Mouse (Mus musculus) left cerebral cortex, postnatal 36 days (tissue): ENCODE results near the gene Enam. TPM values are rescaled to one million over a fixed set of nuclear protein-coding genes. Genes with fewer than 3 reads are reported as not detected.
A peak's percentile ranks its signal among the peaks of the same experiment; 100 is the strongest.
"Not testable (repeated sequence)": the region's sequence is repeated elsewhere in the genome, so short reads cannot be mapped to it uniquely, and the experiment has no call there.

Source experiments
- DNase-seq, 2 experiments: peaks; one replicate each; pipeline ENCODE4 v3.0.0; 2021 to 2022; ENCODE audit warnings: low spot score in 2 of 2, mixed read lengths in 1 of 2
- intact Hi-C: fragments of 180-260 bp; cut with DNase I; formaldehyde crosslinking; loops from one replicate; pipeline ENCODE4 v1.15.1; 2025
- total RNA-seq, 2 experiments: library from RNA; stranded (reverse); gene quantifications; 2 replicates each; pipeline ENCODE4 v1.2.3; 2021

Gene Enam
- total RNA-seq: not detected

- no peak for DNase-seq
- intact Hi-C loops: no loop called here
These were observed at the start of gene Enam for GRCm38 (mm10) chr5:88487675-88488074. Gene Enam, plus strand, starts transcription at chr5:88487975.

- DNase-seq: no peak
- intact Hi-C loops: no loop called here
These were observed 32.1 kb upstream of the Enam start, which contains the start of gene Ambn for GRCm38 (mm10) chr5:88455691-88456090. Gene Ambn, plus strand, starts transcription at chr5:88455991.

- DNase-seq: no peak
- intact Hi-C loops: no loop called here
These were observed 20.3 kb upstream of the Enam start for GRCm38 (mm10) chr5:88467471-88467870.

GRCm38 (mm10) chr5:88468807-88469704 lies 18.7 kb upstream of the Enam start:
- intact Hi-C loops: no loop called here
- no peak for DNase-seq

GRCm38 (mm10) chr5:88489004-88489403 lies 1.2 kb downstream of the Enam start:
- no peak for DNase-seq
- intact Hi-C loops: no loop called here

- DNase-seq: no peak
- intact Hi-C loops: no loop called here
These were observed 3.3 kb downstream of the Enam start for GRCm38 (mm10) chr5:88491111-88491510.

- intact Hi-C loops: no loop called here
- DNase-seq: no peak
These were observed 12.0 kb downstream of the Enam start for GRCm38 (mm10) chr5:88499781-88500180.

GRCm38 (mm10) chr5:88508555-88508954 lies 20.8 kb downstream of the Enam start:
- DNase-seq: no peak
- intact Hi-C loops: no loop called here

GRCm38 (mm10) chr5:88508990-88509389 lies 21.2 kb downstream of the Enam start:
- no peak for DNase-seq
- intact Hi-C loops: no loop called here

GRCm38 (mm10) chr5:88519232-88519631 lies 31.5 kb downstream of the Enam start:
- intact Hi-C loops: no loop called here
- no peak for DNase-seq

GRCm38 (mm10) chr5:88527657-88528056 lies 39.9 kb downstream of the Enam start, which contains the start of gene Jchain:
Gene Jchain, minus strand, starts transcription at chr5:88527891.
- intact Hi-C loops: no loop called here
- no peak for DNase-seq

GRCm38 (mm10) chr5:88530908-88531307 lies 43.1 kb downstream of the Enam start:
- DNase-seq: no peak
- intact Hi-C loops: no loop called here

- intact Hi-C loops: no loop called here
- no peak for DNase-seq
These were observed 46.9 kb downstream of the Enam start for GRCm38 (mm10) chr5:88534697-88535096.

- no peak for DNase-seq
These were observed 53.1 kb downstream of the Enam start for GRCm38 (mm10) chr5:88540845-88541244.

GRCm38 (mm10) chr5:88542651-88543282 lies 55.0 kb downstream of the Enam start:
- intact Hi-C loops: no loop called here
- no peak for DNase-seq

More at GRCm38 (mm10) chr5:88540845-88541244, 53.1 kb downstream of the Enam start:
- intact Hi-C loops: no loop called here

GRCm38 (mm10) chr5:88544411-88544810 lies 56.6 kb downstream of the Enam start:
- intact Hi-C loops, DNase-seq: not testable (repeated sequence)

GRCm38 (mm10) chr5:88545536-88545935 lies 57.8 kb downstream of the Enam start:
- DNase-seq: no peak
- intact Hi-C loops: no loop called here

- intact Hi-C loops: loop anchor here (10.0 kb wide), 1 partner anchor 121 kb away; the partner anchor contains the start of gene Grsf1
- no peak for DNase-seq
These were observed 65.7 kb downstream of the Enam start for GRCm38 (mm10) chr5:88553271-88554085.

GRCm38 (mm10) chr5:88554086-88554886 lies 66.5 kb downstream of the Enam start, which contains the start of gene Utp3:
Gene Utp3, plus strand, starts transcription at chr5:88554462.
- intact Hi-C loops: loop anchor here (10.0 kb wide), 1 partner anchor 121 kb away; the partner anchor contains the start of gene Grsf1
- peak; percentile 93 to 95 for DNase-seq
